Mouse (Mus musculus): Measurements from ENCODE around the gene Tacc3. TPM values are rescaled to one million over a fixed set of nuclear protein-coding genes. Genes with fewer than 3 reads are reported as not detected.

The Tacc3 gene
- polyA plus RNA-seq, 1 experiment from 2014 or later = 25.0 TPM

GRCm38 (mm10) chr5:33651541-33651920 is 6.4 kb upstream of the Tacc3 start:
- Histone ChIP-seq H3K27me3 (ENCODE audit: control insufficient read depth, insufficient read depth, low read depth, low read length) (no peaks in the 10 kb centered on the region), H3K4me1 (ENCODE audit: control insufficient read depth, insufficient read depth, low read length) (peaks cover 27% of the 10 kb centered on the region), H3K4me2 (ENCODE audit: low read length) (peak overlapping the region; percentile 70), H3K9me3 (replicated peaks; ENCODE audit: control insufficient read depth, low read length, poor library complexity, severe bottlenecking) (no peaks in the 10 kb centered on the region), H3K36me3 (ENCODE audit: control insufficient read depth, insufficient read depth, low read length) (peaks cover 8% of the 10 kb centered on the region; the same call in 1 of the 2 replicates), H3K4me3 (ENCODE audit: low read depth, low read length) (peak overlapping the region; percentile 80), H3K9ac (ENCODE audit: low read depth, low read length) (peak overlapping the region; percentile 79), H3K27ac (ENCODE audit: low read length) (peak overlapping the region; percentile 98)
- WGBS = 0% methylated on average over 11 of the region's 11 CpGs
- ATAC-seq = peak; percentile 4; the same call in 1 of the 2 replicates

- H3K27me3 ChIP-seq (ENCODE audit: control insufficient read depth, insufficient read depth, low read depth, low read length) = no peaks in the 10 kb centered on the region
- peak within 1 kb of the TSS; percentile 98 for H3K27ac ChIP-seq (ENCODE audit: low read length)
- peak within 1 kb of the TSS; percentile 80 for H3K4me3 ChIP-seq (ENCODE audit: low read depth, low read length)
- peak; percentile 96 for ATAC-seq
- H3K4me1 ChIP-seq (ENCODE audit: control insufficient read depth, insufficient read depth, low read length) = peaks cover 33% of the 10 kb centered on the region
- H3K9me3 ChIP-seq (replicated peaks; ENCODE audit: control insufficient read depth, low read length, poor library complexity, severe bottlenecking) = no peaks in the 10 kb centered on the region
- peak within 1 kb of the TSS; percentile 70 for H3K4me2 ChIP-seq (ENCODE audit: low read length)
- WGBS = under 1% methylated on average over 82 of the region's 82 CpGs
- H3K36me3 ChIP-seq (ENCODE audit: control insufficient read depth, insufficient read depth, low read length) = peaks cover 8% of the 10 kb centered on the region; the same call in 1 of the 2 replicates
- H3K9ac ChIP-seq (ENCODE audit: low read depth, low read length) = peak within 1 kb of the TSS; percentile 79
Observed at GRCm38 (mm10) chr5:33651921-33652782, 5.8 kb upstream of the Tacc3 start, which contains the start of gene Slbp. Gene Slbp, minus strand, starts transcription at chr5:33652574.

DNA sequence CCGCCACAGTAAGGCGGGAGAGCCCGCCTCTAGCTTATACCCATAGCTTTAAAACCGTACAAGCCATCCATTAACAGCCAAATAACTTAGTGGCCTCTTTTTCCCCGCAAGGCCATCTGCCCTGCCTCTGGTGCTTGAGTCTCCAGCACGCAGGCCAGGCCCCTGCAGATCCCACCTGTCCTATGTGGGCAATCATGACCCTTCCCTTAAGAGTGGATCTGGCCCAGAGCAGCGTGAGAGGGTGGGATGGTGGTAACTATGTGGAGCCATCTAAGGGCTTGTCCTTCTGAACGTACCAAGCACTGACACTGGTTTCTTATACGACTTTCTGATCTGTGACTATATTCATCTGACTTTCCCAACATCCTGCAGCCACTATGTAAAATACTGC is 5.2 kb upstream of the Tacc3 start:
- H3K9ac ChIP-seq (ENCODE audit: low read depth, low read length) = peak overlapping the region; percentile 79

DNA sequence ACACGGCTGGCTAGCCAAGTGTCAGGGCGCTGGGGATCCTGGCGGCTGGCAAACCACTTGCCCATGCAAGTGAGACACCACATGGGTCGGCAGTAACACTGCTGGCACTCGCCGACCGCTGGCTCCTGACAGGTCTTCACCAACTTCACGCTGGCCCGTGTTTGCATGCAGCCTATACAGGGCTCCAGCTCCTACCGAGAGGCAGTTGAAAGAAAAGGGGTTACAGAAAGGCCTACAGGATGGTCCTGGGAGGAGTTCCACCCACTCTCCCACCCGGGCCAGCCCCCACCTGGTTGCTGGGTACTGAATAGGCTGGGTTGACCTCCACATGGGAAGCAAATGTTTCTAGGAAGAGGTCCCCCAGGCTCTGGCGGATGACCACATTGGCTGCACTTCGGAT is 3.5 kb upstream of the Tacc3 start:
- WGBS = 92% methylated on average over 13 of the region's 13 CpGs
- H3K9ac ChIP-seq (ENCODE audit: low read depth, low read length) = no peak overlapping the region

More for the DNA sequence above, 5.2 kb upstream of the Tacc3 start:
- Histone ChIP-seq H3K27me3 (ENCODE audit: control insufficient read depth, insufficient read depth, low read depth, low read length) (no peaks in the 10 kb centered on the region), H3K27ac (ENCODE audit: low read length) (peak overlapping the region; percentile 98), H3K4me3 (ENCODE audit: low read depth, low read length) (peak overlapping the region; percentile 80), H3K9me3 (replicated peaks; ENCODE audit: control insufficient read depth, low read length, poor library complexity, severe bottlenecking) (no peaks in the 10 kb centered on the region), H3K4me2 (ENCODE audit: low read length) (peak overlapping the region; percentile 70), H3K36me3 (ENCODE audit: control insufficient read depth, insufficient read depth, low read length) (peaks cover 6% of the 10 kb centered on the region; the same call in 1 of the 2 replicates), H3K4me1 (ENCODE audit: control insufficient read depth, insufficient read depth, low read length) (peaks cover 33% of the 10 kb centered on the region)
- ATAC-seq = no peak; the same call in 1 of the 2 replicates
- 3% methylated on average over 9 of the region's 9 CpGs for WGBS

DNA sequence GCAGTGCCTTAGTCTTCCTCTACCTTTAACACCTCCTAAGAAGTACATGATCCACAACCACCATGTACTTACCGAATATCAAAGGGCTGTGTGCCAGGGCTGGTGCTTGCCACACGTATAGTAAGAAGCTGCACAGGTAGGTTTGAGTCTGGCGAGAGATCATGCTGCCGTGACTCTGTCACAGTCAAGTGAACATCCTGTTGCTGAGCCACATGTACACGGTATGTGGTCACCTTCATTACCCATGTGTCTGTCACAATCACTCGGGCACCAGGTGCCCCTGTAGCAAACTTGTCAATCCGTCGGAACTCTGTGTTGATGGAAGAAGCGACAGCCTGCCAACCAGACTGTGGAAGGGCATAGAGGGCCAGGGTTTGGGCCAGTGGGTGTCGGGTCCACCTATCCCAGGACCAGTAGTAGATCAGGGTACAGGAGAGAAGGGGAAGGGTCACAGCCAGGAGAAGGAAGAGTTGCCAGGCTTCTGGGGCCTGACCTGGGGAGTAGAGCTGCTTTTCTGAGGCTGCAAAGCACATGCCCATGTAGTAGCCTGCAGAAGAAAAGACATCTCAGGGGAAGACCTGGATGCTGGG is 2.6 kb upstream of the Tacc3 start:
- Histone ChIP-seq H3K36me3 (ENCODE audit: control insufficient read depth, insufficient read depth, low read length) (peaks cover 6% of the 10 kb centered on the region; the same call in 1 of the 2 replicates), H3K9me3 (replicated peaks; ENCODE audit: control insufficient read depth, low read length, poor library complexity, severe bottlenecking) (no peaks in the 10 kb centered on the region), H3K27ac (ENCODE audit: low read length) (no peak overlapping the region), H3K4me2 (ENCODE audit: low read length) (no peak overlapping the region), H3K27me3 (ENCODE audit: control insufficient read depth, insufficient read depth, low read depth, low read length) (no peaks in the 10 kb centered on the region), H3K4me3 (ENCODE audit: low read depth, low read length) (no peak overlapping the region), H3K4me1 (ENCODE audit: control insufficient read depth, insufficient read depth, low read length) (peaks cover 39% of the 10 kb centered on the region), H3K9ac (ENCODE audit: low read depth, low read length) (no peak overlapping the region)
- WGBS = 96% methylated on average over 10 of the region's 10 CpGs
- no peak for ATAC-seq

More for the DNA sequence above, 3.5 kb upstream of the Tacc3 start:
- no peak overlapping the region for H3K27ac ChIP-seq (ENCODE audit: low read length)
- H3K9me3 ChIP-seq (replicated peaks; ENCODE audit: control insufficient read depth, low read length, poor library complexity, severe bottlenecking) = no peaks in the 10 kb centered on the region
- no peaks in the 10 kb centered on the region for H3K27me3 ChIP-seq (ENCODE audit: control insufficient read depth, insufficient read depth, low read depth, low read length)
- ATAC-seq = no peak
- no peak overlapping the region for H3K4me3 ChIP-seq (ENCODE audit: low read depth, low read length)
- no peak overlapping the region for H3K4me2 ChIP-seq (ENCODE audit: low read length)
- peaks cover 42% of the 10 kb centered on the region for H3K4me1 ChIP-seq (ENCODE audit: control insufficient read depth, insufficient read depth, low read length)
- H3K36me3 ChIP-seq (ENCODE audit: control insufficient read depth, insufficient read depth, low read length) = peaks cover 6% of the 10 kb centered on the region; the same call in 1 of the 2 replicates

GRCm38 (mm10) chr5:33656739-33657138 is 1.2 kb upstream of the Tacc3 start:
- H3K27ac ChIP-seq (ENCODE audit: low read length) = no peak overlapping the region
- WGBS = 65% methylated on average over 1 of the region's 1 CpGs
- no peak for ATAC-seq

GRCm38 (mm10) chr5:33657251-33657786 is 609 bp upstream of the Tacc3 start:
- Histone ChIP-seq H3K4me1 (ENCODE audit: control insufficient read depth, insufficient read depth, low read length) (peaks cover 29% of the 10 kb centered on the region), H3K9ac (ENCODE audit: low read depth, low read length) (peak overlapping the region; percentile 82), H3K4me2 (ENCODE audit: low read length) (peak overlapping the region; percentile 68), H3K4me3 (ENCODE audit: low read depth, low read length) (peak overlapping the region; percentile 63), H3K9me3 (replicated peaks; ENCODE audit: control insufficient read depth, low read length, poor library complexity, severe bottlenecking) (no peaks in the 10 kb centered on the region), H3K27ac (ENCODE audit: low read length) (peak overlapping the region; percentile 98), H3K36me3 (ENCODE audit: control insufficient read depth, insufficient read depth, low read length) (peaks cover 6% of the 10 kb centered on the region; the same call in 1 of the 2 replicates), H3K27me3 (ENCODE audit: control insufficient read depth, insufficient read depth, low read depth, low read length) (no peaks in the 10 kb centered on the region)
- under 1% methylated on average over 32 of the region's 32 CpGs for WGBS
- ATAC-seq = peak; percentile 41

More at GRCm38 (mm10) chr5:33656739-33657138, 1.2 kb upstream of the Tacc3 start:
- Histone ChIP-seq H3K4me1 (ENCODE audit: control insufficient read depth, insufficient read depth, low read length) (peaks cover 29% of the 10 kb centered on the region), H3K9ac (ENCODE audit: low read depth, low read length) (peak overlapping the region; percentile 82), H3K27me3 (ENCODE audit: control insufficient read depth, insufficient read depth, low read depth, low read length) (no peaks in the 10 kb centered on the region), H3K4me2 (ENCODE audit: low read length) (peak overlapping the region; percentile 68), H3K36me3 (ENCODE audit: control insufficient read depth, insufficient read depth, low read length) (peaks cover 6% of the 10 kb centered on the region; the same call in 1 of the 2 replicates), H3K9me3 (replicated peaks; ENCODE audit: control insufficient read depth, low read length, poor library complexity, severe bottlenecking) (no peaks in the 10 kb centered on the region), H3K4me3 (ENCODE audit: low read depth, low read length) (peak overlapping the region; percentile 63)

DNA sequence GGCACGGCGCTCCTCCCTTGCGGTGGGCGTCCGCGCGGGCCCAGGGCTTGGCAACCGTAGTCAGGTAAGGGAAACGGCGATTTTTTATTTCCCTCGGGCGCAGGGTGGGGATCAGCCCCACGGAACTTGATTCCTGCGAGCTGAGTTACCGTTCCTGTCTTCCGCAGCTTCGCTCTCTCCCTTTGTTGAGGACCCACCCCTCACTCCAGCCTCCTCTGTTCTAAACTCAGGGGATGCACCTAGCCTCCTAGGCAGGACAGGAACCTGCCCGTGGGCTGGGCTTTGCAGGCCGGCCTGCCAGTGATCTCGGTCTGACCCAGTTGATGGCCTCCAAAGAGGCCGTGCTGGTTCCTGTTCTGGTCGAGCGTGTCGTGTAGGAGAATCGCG is 729 bp downstream of the Tacc3 start:
- Histone ChIP-seq H3K9me3 (replicated peaks; ENCODE audit: control insufficient read depth, low read length, poor library complexity, severe bottlenecking) (no peaks in the 10 kb centered on the region), H3K27me3 (ENCODE audit: control insufficient read depth, insufficient read depth, low read depth, low read length) (no peaks in the 10 kb centered on the region), H3K4me3 (ENCODE audit: low read depth, low read length) (peak overlapping the region; percentile 63), H3K36me3 (ENCODE audit: control insufficient read depth, insufficient read depth, low read length) (peaks cover 6% of the 10 kb centered on the region; the same call in 1 of the 2 replicates), H3K27ac (ENCODE audit: low read length) (no peak overlapping the region; the same call in 1 of the 2 replicates), H3K9ac (ENCODE audit: low read depth, low read length) (peak overlapping the region; percentile 82), H3K4me1 (ENCODE audit: control insufficient read depth, insufficient read depth, low read length) (peaks cover 26% of the 10 kb centered on the region), H3K4me2 (ENCODE audit: low read length) (peak overlapping the region; percentile 68)
- 0% methylated on average over 26 of the region's 26 CpGs for WGBS
- no peak; the same call in 1 of the 2 replicates for ATAC-seq

Data from midbrain, embryonic 16.5 days (tissue).